Mouse (Mus musculus) liver, embryonic 15.5 days (tissue): ENCODE results near the gene Tmem258. TPM values are rescaled to one million over a fixed set of nuclear protein-coding genes. Genes with fewer than 3 reads are reported as not detected.

ENCODE experiments used
- ATAC-seq: fragments of 200-750 bp; cut with Nextera tagmentation; 2 replicates; pipeline ENCODE4 v1.8.0; 2017; ENCODE audit warnings: moderate number of reproducible peaks, mild to moderate bottlenecking, moderate library complexity; ENCODE audit not compliant: insufficient read depth
- H3K27ac ChIP-seq: fragments of 300-500 bp; sonication (generic); replicated peaks from 2 replicates; pipeline ENCODE4 v1.5.1; 2015; ENCODE audit warnings: mild to moderate bottlenecking, inconsistent platforms
- H3K27me3 ChIP-seq: fragments of 300-500 bp; sonication (generic); 2 replicates; pipeline ENCODE4 v1.6.1; 2015; ENCODE audit warnings: mild to moderate bottlenecking, inconsistent platforms
- H3K36me3 ChIP-seq: fragments of 300-500 bp; sonication (generic); replicated peaks from 2 replicates; pipeline ENCODE4 v1.6.1; 2015; ENCODE audit warnings: moderate library complexity, mild to moderate bottlenecking, inconsistent platforms
- H3K4me1 ChIP-seq: fragments of 300-500 bp; sonication (generic); replicated peaks from 2 replicates; pipeline ENCODE4 v1.6.1; 2015; ENCODE audit warnings: inconsistent platforms
- H3K4me2 ChIP-seq: fragments of 300-500 bp; sonication (generic); 2 replicates; pipeline ENCODE4 v1.6.1; 2015; ENCODE audit warnings: moderate library complexity, mild to moderate bottlenecking, inconsistent platforms
- H3K4me3 ChIP-seq: fragments of 300-500 bp; sonication (generic); replicated peaks from 2 replicates; pipeline ENCODE4 v1.5.1; 2015; ENCODE audit warnings: mild to moderate bottlenecking, inconsistent platforms
- H3K9ac ChIP-seq: fragments of 300-500 bp; sonication (generic); 2 replicates; pipeline ENCODE4 v1.6.1; 2015; ENCODE audit warnings: moderate library complexity, mild to moderate bottlenecking, inconsistent platforms
- H3K9me3 ChIP-seq: fragments of 300-500 bp; sonication (generic); replicated peaks from 2 replicates; pipeline ENCODE4 v1.6.1; 2016; ENCODE audit warnings: inconsistent platforms
- WGBS: fragments of 180-500 bp; shearing (Covaris S2); methylation state at CpG from one replicate; pipeline ENCODE4 v1.1.7; 2015; ENCODE audit warnings: mixed read lengths; ENCODE audit not compliant: insufficient replicate concordance; 5-methylcytosine and 5-hydroxymethylcytosine counted together
- polyA plus RNA-seq: library from polyadenylated mRNA; unstranded; fragments of >200 nt; fragmentation: Nextera tagmentation; extraction: Ambion mirVana; gene quantifications from 2 replicates; pipeline ENCODE4 v1.2.1, GENCODE M21; 2015

The Tmem258 gene
- polyA plus RNA-seq, 1 experiment from 2014 or later = 296 TPM

- peak overlapping the region; percentile 75 for H3K4me2 ChIP-seq
- H3K9me3 ChIP-seq = no peaks in the 10 kb centered on the region
- 1% methylated on average over 23 of the region's 23 CpGs for WGBS
- H3K27me3 ChIP-seq = no peaks in the 10 kb centered on the region
- H3K4me3 ChIP-seq = peak overlapping the region; percentile 91
- peaks cover 60% of the 10 kb centered on the region for H3K4me1 ChIP-seq
- H3K27ac ChIP-seq = peak overlapping the region; percentile 94
- H3K9ac ChIP-seq = peak overlapping the region; percentile 94
- peak; percentile 77 for ATAC-seq
- peaks cover 66% of the 10 kb centered on the region for H3K36me3 ChIP-seq
These were observed 517 bp upstream of the Tmem258 start for GRCm38 (mm10) chr19:10203146-10203847.

- H3K36me3 ChIP-seq = peaks cover 66% of the 10 kb centered on the region
- H3K4me3 ChIP-seq = peak overlapping the region; percentile 91
- ATAC-seq = peak; percentile 31
- peak overlapping the region; percentile 94 for H3K27ac ChIP-seq
- under 1% methylated on average over 5 of the region's 5 CpGs for WGBS
- H3K9ac ChIP-seq = peak overlapping the region; percentile 94
- H3K9me3 ChIP-seq = no peaks in the 10 kb centered on the region
- peaks cover 46% of the 10 kb centered on the region for H3K4me1 ChIP-seq
- no peaks in the 10 kb centered on the region for H3K27me3 ChIP-seq
- H3K4me2 ChIP-seq = peak overlapping the region; percentile 75
These were observed 795 bp downstream of the Tmem258 start for GRCm38 (mm10) chr19:10204616-10205001.

GRCm38 (mm10) chr19:10205051-10205450, 1.2 kb downstream of the Tmem258 start:
- Histone ChIP-seq H3K4me1 (peaks cover 42% of the 10 kb centered on the region), H3K9me3 (no peaks in the 10 kb centered on the region), H3K27ac (peak overlapping the region; percentile 94; the same call in 1 of the 2 replicates), H3K4me3 (peak overlapping the region; percentile 91), H3K36me3 (peaks cover 66% of the 10 kb centered on the region), H3K9ac (no peak overlapping the region), H3K27me3 (no peaks in the 10 kb centered on the region), H3K4me2 (peak overlapping the region; percentile 75)
- WGBS = 59% methylated on average over 6 of the region's 6 CpGs
- no peak for ATAC-seq

GRCm38 (mm10) chr19:10208851-10209250, 5.0 kb downstream of the Tmem258 start:
- 65% methylated on average over 3 of the region's 3 CpGs for WGBS
- Histone ChIP-seq H3K9ac (no peak overlapping the region), H3K4me1 (peaks cover 24% of the 10 kb centered on the region), H3K4me3 (no peak overlapping the region), H3K27ac (no peak overlapping the region), H3K27me3 (no peaks in the 10 kb centered on the region), H3K36me3 (peaks cover 62% of the 10 kb centered on the region), H3K9me3 (no peaks in the 10 kb centered on the region), H3K4me2 (no peak overlapping the region)
- no peak for ATAC-seq

GRCm38 (mm10) chr19:10210885-10211284, 7.1 kb downstream of the Tmem258 start:
- H3K9ac ChIP-seq = no peak overlapping the region
- no peaks in the 10 kb centered on the region for H3K9me3 ChIP-seq
- H3K4me3 ChIP-seq = no peak overlapping the region
- peaks cover 59% of the 10 kb centered on the region for H3K36me3 ChIP-seq
- H3K27me3 ChIP-seq = no peaks in the 10 kb centered on the region
- H3K4me1 ChIP-seq = peaks cover 12% of the 10 kb centered on the region; the same call in 1 of the 2 replicates
- H3K4me2 ChIP-seq = no peak overlapping the region
- 45% methylated on average over 4 of the region's 4 CpGs for WGBS
- H3K27ac ChIP-seq = no peak overlapping the region
- no peak for ATAC-seq

- Histone ChIP-seq H3K4me2 (no peak overlapping the region), H3K27ac (no peak overlapping the region), H3K9me3 (no peaks in the 10 kb centered on the region), H3K27me3 (no peaks in the 10 kb centered on the region), H3K9ac (no peak overlapping the region), H3K4me3 (no peak overlapping the region), H3K36me3 (peaks cover 29% of the 10 kb centered on the region), H3K4me1 (peaks cover 12% of the 10 kb centered on the region; the same call in 1 of the 2 replicates)
- 71% methylated on average over 10 of the region's 10 CpGs for WGBS
- no peak for ATAC-seq
These were observed 10.1 kb downstream of the Tmem258 start for GRCm38 (mm10) chr19:10213796-10214471.

GRCm38 (mm10) chr19:10216101-10216500, 12.3 kb downstream of the Tmem258 start:
- Histone ChIP-seq H3K27me3 (no peaks in the 10 kb centered on the region), H3K36me3 (peaks cover 10% of the 10 kb centered on the region; the same call in 1 of the 2 replicates), H3K4me3 (no peak overlapping the region), H3K9me3 (no peaks in the 10 kb centered on the region), H3K4me1 (0 out of 2 replicates have a peak, but pooled peaks cover 4% of the 10 kb centered on the region), H3K9ac (no peak overlapping the region), H3K4me2 (no peak overlapping the region), H3K27ac (no peak overlapping the region)
- ATAC-seq = no peak
- 56% methylated on average over 8 of the region's 8 CpGs for WGBS

GRCm38 (mm10) chr19:10219108-10219507, 15.3 kb downstream of the Tmem258 start:
- Histone ChIP-seq H3K36me3 (no peaks in the 10 kb centered on the region), H3K4me1 (peaks cover 6% of the 10 kb centered on the region; the same call in 1 of the 2 replicates), H3K9ac (no peak overlapping the region), H3K27ac (no peak overlapping the region), H3K4me2 (no peak overlapping the region), H3K9me3 (no peaks in the 10 kb centered on the region), H3K27me3 (no peaks in the 10 kb centered on the region), H3K4me3 (no peak overlapping the region)
- 30% methylated on average over 3 of the region's 3 CpGs for WGBS
- ATAC-seq = no peak

- peaks cover 6% of the 10 kb centered on the region; the same call in 1 of the 2 replicates for H3K4me1 ChIP-seq
- H3K9ac ChIP-seq = no peak overlapping the region
- H3K4me3 ChIP-seq = no peak overlapping the region
- no peaks in the 10 kb centered on the region for H3K36me3 ChIP-seq
- no peaks in the 10 kb centered on the region for H3K27me3 ChIP-seq
- 59% methylated on average over 6 of the region's 6 CpGs for WGBS
- ATAC-seq = peak; percentile 20; the same call in 1 of the 2 replicates
- no peak overlapping the region for H3K27ac ChIP-seq
- H3K9me3 ChIP-seq = no peaks in the 10 kb centered on the region
- H3K4me2 ChIP-seq = no peak overlapping the region
These were observed 15.8 kb downstream of the Tmem258 start for GRCm38 (mm10) chr19:10219593-10219992.

GRCm38 (mm10) chr19:10221585-10221984, 17.8 kb downstream of the Tmem258 start:
- Histone ChIP-seq H3K4me1 (peaks cover 22% of the 10 kb centered on the region), H3K36me3 (no peaks in the 10 kb centered on the region), H3K27ac (no peak overlapping the region), H3K9me3 (no peaks in the 10 kb centered on the region), H3K4me3 (no peak overlapping the region), H3K9ac (no peak overlapping the region), H3K4me2 (no peak overlapping the region), H3K27me3 (no peaks in the 10 kb centered on the region)
- 45% methylated on average over 4 of the region's 4 CpGs for WGBS
- no peak for ATAC-seq

GRCm38 (mm10) chr19:10222656-10223055, 18.8 kb downstream of the Tmem258 start:
- no peaks in the 10 kb centered on the region for H3K36me3 ChIP-seq
- H3K27me3 ChIP-seq = no peaks in the 10 kb centered on the region
- no peak overlapping the region for H3K9ac ChIP-seq
- ATAC-seq = no peak
- no peaks in the 10 kb centered on the region for H3K9me3 ChIP-seq
- H3K4me3 ChIP-seq = no peak overlapping the region
- H3K4me2 ChIP-seq = no peak overlapping the region
- H3K27ac ChIP-seq = no peak overlapping the region
- WGBS = 28% methylated on average over 8 of the region's 8 CpGs
- H3K4me1 ChIP-seq = peaks cover 22% of the 10 kb centered on the region
